Mouse (Mus musculus): ENCODE data around the gene Arhgap1. TPM values are rescaled to one million over a fixed set of nuclear protein-coding genes. Genes with fewer than 3 reads are reported as not detected.
A peak's percentile ranks its signal among the peaks of the same experiment; 100 is the strongest.

The Arhgap1 gene
- polyA plus RNA-seq, 1 experiment from 2014 or later: 125 TPM

DNA sequence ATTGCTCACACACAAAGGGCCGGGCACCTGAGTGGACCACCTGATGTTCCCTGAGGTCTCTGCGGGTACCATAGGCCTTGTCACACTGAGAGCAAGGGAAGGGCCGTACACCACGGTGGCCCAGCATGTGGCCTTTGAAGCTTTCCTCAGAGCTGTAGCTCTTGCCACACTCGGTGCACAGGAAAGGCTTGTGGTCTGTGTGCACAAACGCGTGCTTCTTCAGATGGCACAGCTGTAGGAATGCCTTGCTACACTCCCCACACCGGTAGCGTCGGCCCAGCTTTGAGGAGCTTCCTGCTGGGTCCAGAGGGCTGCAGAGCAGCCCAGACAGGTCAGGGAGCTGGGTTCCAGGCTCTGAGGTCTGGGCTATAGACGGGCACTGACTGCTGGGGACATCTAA, 3.8 kb upstream of the Arhgap1 start:
- H3K36me3 ChIP-seq (ENCODE audit: insufficient read depth): peaks cover 58% of the 10 kb centered on the region
- WGBS: 91% methylated on average over 11 of the region's 11 CpGs
- H3K27me3 ChIP-seq (ENCODE audit: insufficient read depth, low read length): no peaks in the 10 kb centered on the region
- no peak overlapping the region for H3K27ac ChIP-seq (ENCODE audit: low read depth)
- H3K9me3 ChIP-seq (ENCODE audit: low read depth, low read length): no peaks in the 10 kb centered on the region
- no peak for TF ChIP-seq CTCF (IDR thresholded peaks at IDR 0.05; ENCODE audit: low read depth)
- H3K4me2 ChIP-seq: no peak overlapping the region
- DNase-seq (no peak), ATAC-seq (ENCODE audit: insufficient read depth) (no peak)
- H3K4me3 ChIP-seq (ENCODE audit: low read depth, low read length): no peak overlapping the region
- H3K4me1 ChIP-seq (ENCODE audit: insufficient read depth): peaks cover 4% of the 10 kb centered on the region; the same call in 1 of the 2 replicates
- no peak overlapping the region for H3K9ac ChIP-seq

DNA sequence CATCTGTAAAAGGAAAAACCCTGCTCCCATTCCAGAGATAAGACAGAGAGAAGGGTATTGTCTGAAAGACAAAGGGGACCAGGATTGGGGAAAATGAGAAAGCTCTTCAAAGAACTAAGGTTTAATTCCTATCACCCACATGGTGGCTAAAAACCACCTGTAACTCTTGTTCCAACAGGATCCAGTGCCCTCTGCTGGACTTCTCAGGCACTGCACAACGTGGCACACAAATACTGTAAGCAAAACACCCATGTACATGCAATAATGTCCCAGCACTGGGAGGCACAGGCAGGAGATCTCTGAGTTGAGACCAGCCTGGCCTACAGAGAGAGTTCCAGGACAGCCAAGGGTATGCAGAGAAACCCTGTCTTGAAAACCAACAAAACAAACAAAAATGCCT, 2.9 kb upstream of the Arhgap1 start:
- H3K9me3 ChIP-seq (ENCODE audit: low read depth, low read length): no peaks in the 10 kb centered on the region
- no peak overlapping the region for H3K27ac ChIP-seq (ENCODE audit: low read depth)
- H3K4me2 ChIP-seq: no peak overlapping the region
- no peak overlapping the region for H3K4me3 ChIP-seq (ENCODE audit: low read depth, low read length)
- H3K27me3 ChIP-seq (ENCODE audit: insufficient read depth, low read length): no peaks in the 10 kb centered on the region
- no peak overlapping the region for H3K9ac ChIP-seq
- H3K36me3 ChIP-seq (ENCODE audit: insufficient read depth): peaks cover 59% of the 10 kb centered on the region
- DNase-seq: peak; percentile 78
- ATAC-seq (ENCODE audit: insufficient read depth): no peak
- H3K4me1 ChIP-seq (ENCODE audit: insufficient read depth): peaks cover 4% of the 10 kb centered on the region; the same call in 1 of the 2 replicates
- TF ChIP-seq CTCF (IDR thresholded peaks at IDR 0.05; ENCODE audit: low read depth): peak; percentile 74
- WGBS: 29% methylated on average over 1 of the region's 1 CpGs

DNA sequence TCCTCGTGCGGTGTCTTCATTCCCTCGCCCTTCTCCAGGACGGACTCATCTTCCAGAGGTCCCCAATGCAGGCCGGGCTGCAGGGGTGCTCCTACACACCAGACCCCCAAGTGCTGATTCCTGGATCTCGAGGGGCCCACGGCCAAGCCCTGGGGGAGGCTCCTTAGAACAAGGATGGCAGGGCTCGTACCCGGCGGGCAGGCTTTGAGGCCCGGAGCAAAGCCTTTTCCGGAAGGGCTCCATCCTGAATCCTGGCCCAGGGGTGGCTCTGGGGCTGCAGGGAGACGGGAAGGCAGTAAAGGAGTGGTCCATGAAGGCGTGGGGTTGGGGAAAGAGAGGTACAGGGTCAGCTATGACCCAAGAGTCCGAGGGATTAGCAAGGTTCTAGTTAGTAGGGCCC, 508 bp upstream of the Arhgap1 start:
- no peak for DNase-seq
- 2% methylated on average over 15 of the region's 15 CpGs for WGBS
- no peak for ATAC-seq (ENCODE audit: insufficient read depth)
- H3K4me3 ChIP-seq (ENCODE audit: low read depth, low read length): peak overlapping the region; percentile 66
- H3K9ac ChIP-seq: peak overlapping the region; percentile 71
- H3K4me2 ChIP-seq: peak overlapping the region; percentile 99
- peaks cover 57% of the 10 kb centered on the region for H3K36me3 ChIP-seq (ENCODE audit: insufficient read depth)
- H3K9me3 ChIP-seq (ENCODE audit: low read depth, low read length): no peaks in the 10 kb centered on the region
- H3K4me1 ChIP-seq (ENCODE audit: insufficient read depth): peaks cover 4% of the 10 kb centered on the region; the same call in 1 of the 2 replicates
- no peak for TF ChIP-seq CTCF (IDR thresholded peaks at IDR 0.05; ENCODE audit: low read depth)
- H3K27me3 ChIP-seq (ENCODE audit: insufficient read depth, low read length): no peaks in the 10 kb centered on the region
- peak overlapping the region; percentile 92; the same call in 1 of the 2 replicates for H3K27ac ChIP-seq (ENCODE audit: low read depth)

DNA sequence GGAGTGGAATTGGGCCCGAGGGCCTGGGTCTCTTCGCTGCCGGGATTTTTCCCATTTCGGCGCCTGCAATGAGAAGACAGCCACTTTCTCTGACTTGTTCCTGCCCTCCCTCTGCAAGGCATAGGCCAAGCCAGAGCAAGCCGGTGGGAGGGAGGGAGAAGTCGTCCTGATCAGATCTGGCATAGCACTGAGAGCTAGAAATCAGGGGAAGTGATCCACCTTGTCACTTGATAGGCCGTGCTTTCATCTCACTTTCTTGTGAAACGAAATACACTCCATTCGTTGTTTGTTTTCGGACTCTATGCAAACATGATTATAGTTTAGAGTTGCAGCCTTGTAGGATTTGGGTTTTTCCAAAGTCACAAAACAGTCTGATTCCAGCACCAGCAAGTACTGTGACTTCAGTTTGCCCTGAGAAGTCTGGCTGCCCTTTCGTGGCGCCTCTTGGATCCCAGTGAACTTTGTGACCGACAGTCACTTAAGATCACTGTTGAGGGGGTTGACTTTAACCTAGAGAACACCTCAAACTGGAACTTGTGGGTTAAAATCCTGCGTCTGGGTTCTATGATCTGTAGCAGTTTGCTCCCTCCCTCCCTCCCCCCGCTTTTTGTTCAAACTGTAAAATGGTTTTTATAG, 818 bp downstream of the Arhgap1 start:
- DNase-seq (peak; percentile 9), ATAC-seq (ENCODE audit: insufficient read depth) (peak; percentile 63)
- 8% methylated on average over 16 of the region's 16 CpGs for whole genome bisulfite sequencing
- Histone ChIP-seq H3K4me1 (ENCODE audit: insufficient read depth) (peaks cover 4% of the 10 kb centered on the region; the same call in 1 of the 2 replicates), H3K9ac (peak overlapping the region; percentile 67), H3K36me3 (ENCODE audit: insufficient read depth) (peaks cover 56% of the 10 kb centered on the region), H3K27ac (ENCODE audit: low read depth) (peak overlapping the region; percentile 84), H3K9me3 (ENCODE audit: low read depth, low read length) (no peaks in the 10 kb centered on the region), H3K4me3 (ENCODE audit: low read depth, low read length) (peak overlapping the region; percentile 66), H3K27me3 (ENCODE audit: insufficient read depth, low read length) (no peaks in the 10 kb centered on the region), H3K4me2 (peak overlapping the region; percentile 99)
- TF ChIP-seq CTCF (IDR thresholded peaks at IDR 0.05; ENCODE audit: low read depth): no peak

DNA sequence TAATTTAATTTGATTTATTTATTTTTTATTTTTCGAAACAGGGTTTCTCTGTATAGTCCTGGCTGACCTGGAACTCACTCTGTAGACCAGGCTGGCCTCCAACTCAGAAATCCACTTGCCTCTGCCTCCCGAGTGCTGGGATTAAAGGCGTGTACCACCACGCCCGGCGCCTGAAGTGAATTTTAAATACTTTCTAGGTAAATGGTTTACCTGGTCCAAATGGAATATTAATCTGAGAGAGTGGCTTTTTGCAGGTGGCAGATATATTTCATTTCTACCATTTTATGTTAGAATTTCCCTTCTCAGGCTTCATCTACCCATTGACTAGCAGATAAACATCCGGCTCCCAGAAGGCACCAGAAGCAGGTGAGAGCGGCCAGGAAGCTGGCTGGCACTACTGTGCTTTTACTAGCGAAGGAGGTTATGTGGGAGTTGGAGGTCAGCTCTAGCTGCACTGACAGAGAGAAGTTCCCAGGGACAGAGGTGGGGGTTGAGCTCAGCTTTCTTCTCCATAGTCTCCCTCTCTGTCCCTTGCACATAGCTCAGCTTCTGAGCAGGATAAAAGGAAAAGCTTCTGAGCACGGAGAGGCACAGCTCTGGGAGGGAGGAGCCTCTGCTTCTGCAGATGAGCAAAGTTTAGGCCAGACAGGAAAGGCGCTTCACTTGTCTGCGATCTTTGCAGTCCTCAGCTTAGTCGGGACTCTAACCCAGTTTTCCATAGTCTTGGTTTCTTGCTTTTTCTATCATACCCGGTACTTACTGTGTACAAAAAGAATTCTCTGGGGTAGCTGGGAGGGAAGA, 2.0 kb downstream of the Arhgap1 start:
- Histone ChIP-seq H3K4me1 (ENCODE audit: insufficient read depth) (peaks cover 10% of the 10 kb centered on the region; the same call in 1 of the 2 replicates), H3K4me3 (ENCODE audit: low read depth, low read length) (no peak overlapping the region), H3K9me3 (ENCODE audit: low read depth, low read length) (no peaks in the 10 kb centered on the region), H3K27ac (ENCODE audit: low read depth) (no peak overlapping the region), H3K27me3 (ENCODE audit: insufficient read depth, low read length) (no peaks in the 10 kb centered on the region), H3K4me2 (peak overlapping the region; percentile 99; the same call in 1 of the 2 replicates), H3K36me3 (ENCODE audit: insufficient read depth) (peaks cover 56% of the 10 kb centered on the region), H3K9ac (no peak overlapping the region)
- ATAC-seq (ENCODE audit: insufficient read depth): no peak
- DNase-seq: no peak
- TF ChIP-seq CTCF (IDR thresholded peaks at IDR 0.05; ENCODE audit: low read depth): no peak
- 86% methylated on average over 14 of the region's 14 CpGs for WGBS

DNA sequence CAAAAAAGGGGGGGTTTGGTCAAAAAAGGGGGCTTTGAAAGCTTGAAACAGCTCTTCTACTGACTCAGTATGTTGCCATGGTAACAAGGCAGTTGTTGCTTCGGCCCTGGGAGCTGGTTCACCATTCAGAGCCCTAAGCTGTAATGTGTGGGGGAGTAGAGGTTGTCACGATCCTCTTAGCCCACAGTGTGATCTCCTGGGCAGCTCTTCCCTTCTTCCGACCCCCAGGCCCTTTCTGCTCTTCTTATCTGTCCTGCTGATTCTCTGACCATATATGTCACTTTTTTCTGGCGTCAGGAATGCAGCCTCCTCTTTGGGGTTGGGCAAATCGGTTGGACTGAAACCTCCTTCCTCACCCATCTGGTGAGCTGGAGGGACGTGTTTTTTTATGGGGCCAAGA, 3.2 kb downstream of the Arhgap1 start:
- peak; percentile 20 for DNase-seq
- TF ChIP-seq CTCF (IDR thresholded peaks at IDR 0.05; ENCODE audit: low read depth): no peak
- no peak overlapping the region; the same call in 1 of the 2 replicates for H3K9ac ChIP-seq
- H3K4me2 ChIP-seq: no peak overlapping the region
- no peak overlapping the region for H3K27ac ChIP-seq (ENCODE audit: low read depth)
- no peak overlapping the region for H3K4me3 ChIP-seq (ENCODE audit: low read depth, low read length)
- 43% methylated on average over 6 of the region's 6 CpGs for WGBS
- no peak for ATAC-seq (ENCODE audit: insufficient read depth)
- H3K9me3 ChIP-seq (ENCODE audit: low read depth, low read length): no peaks in the 10 kb centered on the region
- H3K36me3 ChIP-seq (ENCODE audit: insufficient read depth): peaks cover 55% of the 10 kb centered on the region
- no peaks in the 10 kb centered on the region for H3K27me3 ChIP-seq (ENCODE audit: insufficient read depth, low read length)
- H3K4me1 ChIP-seq (ENCODE audit: insufficient read depth): peaks cover 10% of the 10 kb centered on the region; the same call in 1 of the 2 replicates

DNA sequence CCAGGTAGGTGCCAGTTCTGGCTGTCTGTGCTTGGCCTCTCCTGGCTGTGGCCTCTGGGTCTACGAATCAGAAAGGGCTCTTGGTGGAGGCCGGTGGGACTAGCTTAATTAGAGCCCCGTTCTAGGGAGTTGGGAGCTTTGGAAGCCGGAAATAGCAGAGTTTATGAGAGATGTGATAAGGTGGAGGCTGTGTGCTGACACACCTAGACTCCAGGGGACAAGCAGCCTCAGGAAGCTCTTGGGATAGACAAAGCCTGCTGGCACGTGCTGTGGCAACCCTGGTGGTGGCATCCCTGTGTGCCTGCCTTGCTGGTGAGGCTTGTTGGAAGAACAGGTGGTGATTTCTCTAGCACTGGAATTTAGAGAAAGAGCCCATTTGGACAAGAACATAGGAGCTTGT, 5.7 kb downstream of the Arhgap1 start:
- WGBS: 78% methylated on average over 5 of the region's 5 CpGs
- Histone ChIP-seq H3K4me3 (ENCODE audit: low read depth, low read length) (no peak overlapping the region), H3K4me2 (no peak overlapping the region), H3K27ac (ENCODE audit: low read depth) (peak overlapping the region; percentile 79; the same call in 1 of the 2 replicates), H3K27me3 (ENCODE audit: insufficient read depth, low read length) (no peaks in the 10 kb centered on the region), H3K9ac (no peak overlapping the region), H3K9me3 (ENCODE audit: low read depth, low read length) (no peaks in the 10 kb centered on the region), H3K4me1 (ENCODE audit: insufficient read depth) (0 out of 2 replicates have a peak, but pooled peaks cover 6% of the 10 kb centered on the region), H3K36me3 (ENCODE audit: insufficient read depth) (peaks cover 71% of the 10 kb centered on the region)
- no peak for ATAC-seq (ENCODE audit: insufficient read depth)
- DNase-seq: no peak
- no peak for TF ChIP-seq CTCF (IDR thresholded peaks at IDR 0.05; ENCODE audit: low read depth)
